Mouse (Mus musculus) lung, postnatal 0 days (tissue): Measurements from ENCODE around the gene Fblim1.

Source experiments
- CTCF ChIP-seq: IDR thresholded peaks from 2 replicates; pipeline ENCODE4 v1.5.1; 2016; ENCODE audit warnings: antibody characterized with exemption, mild to moderate bottlenecking
- EP300 ChIP-seq: IDR thresholded peaks from 2 replicates; pipeline ENCODE4 v1.6.1; 2016; ENCODE audit warnings: antibody characterized with exemption, mild to moderate bottlenecking, control low read depth

DNA sequence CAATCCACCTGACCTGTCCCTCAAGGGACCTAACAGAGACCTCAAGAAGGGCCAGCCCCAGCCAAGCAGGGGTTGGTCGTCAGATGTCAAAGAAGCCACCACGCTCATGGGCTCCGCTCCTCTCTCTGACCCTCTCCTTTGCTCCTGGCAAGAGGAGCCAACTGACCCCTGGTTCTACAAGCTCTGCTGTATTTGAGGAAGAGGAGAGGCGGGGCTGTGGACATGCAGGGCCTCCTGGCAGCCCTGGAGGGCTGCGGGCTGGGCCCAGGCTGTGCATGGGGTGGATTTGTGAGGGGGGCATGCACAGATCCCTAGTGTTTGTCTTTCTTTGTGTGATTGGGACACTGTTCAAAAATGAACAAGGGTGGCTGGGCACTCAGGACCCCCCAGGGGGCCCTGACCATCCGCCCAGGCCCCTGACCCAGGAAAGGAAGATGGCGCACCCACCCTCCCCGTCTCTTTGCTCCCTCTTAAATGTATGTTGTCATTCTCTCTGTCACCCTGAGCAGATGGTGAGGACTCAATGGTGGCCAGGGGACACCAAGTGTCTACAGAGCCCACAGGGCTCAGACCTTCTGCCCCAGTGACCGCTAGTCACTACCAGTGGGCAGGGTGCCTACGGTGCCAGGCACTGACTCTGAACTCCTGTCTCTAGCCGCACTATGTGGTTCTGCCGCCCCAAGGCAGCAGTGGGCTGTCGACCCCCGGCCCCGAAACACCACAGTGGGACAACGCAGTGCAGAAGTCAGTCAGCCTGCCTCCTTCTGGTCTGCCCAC is 20.1 kb upstream of the Fblim1 start:
- TF ChIP-seq CTCF (no peak), EP300 (no peak)
